In genomic region chr7:78129966-78130365, GRCm38 (mm10) we compare ENCODE assay signal across 19 mouse cellular contexts.
"Had no signal": no experiment of that assay in that cellular context is flagged by ENCODE, and none has a peak within 500 bp of the region (broad histone marks: within the 10 kb centered on the region; RNA-seq: fewer than 3 reads in every experiment).

No protein-coding gene starts in this region.

- H3K36me3 ChIP-seq: midbrain, embryonic 10.5 days; midbrain, embryonic 12.5 days; neural tube, embryonic 13.5 days; neural tube, embryonic 15.5 days had no signal

- H3K9ac ChIP-seq: lung, embryonic 14.5 days; midbrain, embryonic 12.5 days; neural tube, embryonic 13.5 days; neural tube, embryonic 15.5 days had no signal

- H3K4me3 ChIP-seq: midbrain, embryonic 10.5 days; midbrain, embryonic 12.5 days; myocyte; neural tube, embryonic 13.5 days; neural tube, embryonic 15.5 days had no signal

- DNase-seq: lung, adult 18-20 months; lung, embryonic 14.5 days; lung, postnatal 10 days; lung, postnatal 4 days; midbrain, embryonic 14.5 days; retina, postnatal 1 day; right cerebral cortex, adult 18-20 months; right cerebral cortex, postnatal 25 days; right cerebral cortex, postnatal 4 days; spleen, adult 18-20 months; thymus, adult 18-20 months; thymus, postnatal 14 days; thymus, postnatal 36 days had no signal

- H3K9me3 ChIP-seq: midbrain, embryonic 10.5 days; midbrain, embryonic 12.5 days; neural tube, embryonic 13.5 days; neural tube, embryonic 15.5 days had no signal

- H3K4me2 ChIP-seq: lung, embryonic 14.5 days; midbrain, embryonic 12.5 days; neural tube, embryonic 13.5 days; neural tube, embryonic 15.5 days had no signal

- ATAC-seq: midbrain, embryonic 16.5 days had no signal

- H3K27ac ChIP-seq: midbrain, embryonic 10.5 days; midbrain, embryonic 12.5 days; neural tube, embryonic 13.5 days; neural tube, embryonic 15.5 days had no signal

- H3K27me3 ChIP-seq: midbrain, embryonic 12.5 days; neural tube, embryonic 13.5 days; neural tube, embryonic 15.5 days had no signal

- H3K4me1 ChIP-seq: midbrain, embryonic 10.5 days; midbrain, embryonic 12.5 days; neural tube, embryonic 13.5 days; neural tube, embryonic 15.5 days had no signal
